ENCODE assay signal across 15 mouse cellular contexts in the genomic region with DNA sequence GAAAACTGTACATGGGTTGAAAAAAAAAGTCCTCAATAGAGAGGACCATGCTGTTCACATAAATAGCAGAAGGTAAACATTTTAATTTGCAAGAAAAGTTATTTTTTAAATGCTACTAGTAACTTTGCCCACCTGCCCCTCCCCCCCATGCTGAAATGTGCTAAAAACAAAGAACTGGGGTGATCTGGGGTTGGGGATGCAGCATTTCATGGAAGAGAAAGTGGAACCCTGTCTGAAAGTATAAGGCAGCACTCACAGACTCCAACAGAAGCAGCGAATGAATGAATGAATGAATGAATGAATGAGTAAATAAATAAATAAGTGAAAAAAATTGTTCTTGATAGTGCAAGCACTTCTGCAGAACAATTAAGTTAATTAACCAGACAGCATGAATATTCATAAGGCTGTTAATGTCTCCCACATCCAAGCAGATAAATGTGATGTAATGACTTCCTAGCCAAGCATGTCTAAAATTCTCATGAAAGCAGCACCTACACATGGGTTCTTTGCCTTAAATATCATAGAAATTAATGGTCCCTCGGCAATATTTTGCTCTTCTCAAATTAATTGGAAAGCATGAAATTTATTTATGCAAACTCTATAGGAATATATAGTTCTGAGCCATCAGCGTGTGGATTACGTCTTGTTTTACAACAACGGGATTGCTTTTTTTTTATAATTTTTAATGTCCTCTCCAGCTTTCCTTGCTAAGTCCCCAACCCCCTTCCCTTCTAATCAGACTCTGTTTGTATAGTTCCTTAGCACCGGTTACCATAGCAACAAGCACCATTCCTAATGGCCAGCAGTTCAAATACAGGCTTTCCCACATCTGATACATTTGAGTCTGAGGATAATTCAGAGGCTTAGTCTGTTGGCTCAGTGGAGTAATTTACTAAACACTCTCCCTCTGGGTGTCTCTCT.
DNase-seq lines count a peak whose midpoint lies in the region; ATAC-seq and TF ChIP-seq lines count a peak whose summit lies in the region.
"Had no signal": no experiment of that assay in that cellular context is flagged by ENCODE, and none has a peak within 500 bp of the region (broad histone marks: within the 10 kb centered on the region; RNA-seq: fewer than 3 reads in every experiment).

No protein-coding gene starts in this region.

- no peaks in the 10 kb centered on the region for H3K27me3 ChIP-seq in forebrain, embryonic 12.5 days
- H3K27me3 ChIP-seq in hindbrain, embryonic 16.5 days (replicated peaks; ENCODE audit: control insufficient read depth, insufficient read depth, low read length): no peaks in the 10 kb centered on the region
- no peaks in the 10 kb centered on the region for H3K27me3 ChIP-seq in neural tube, embryonic 12.5 days (replicated peaks)
- H3K27me3 ChIP-seq: embryonic facial prominence, embryonic 15.5 days had no signal

- peak; percentile 89 for DNase-seq in brain, embryonic 14.5 days (ENCODE audit: low read depth)
- no peak for DNase-seq in testis, postnatal 10 days (ENCODE audit: low spot score)
- no peak for DNase-seq in adrenal gland, postnatal 25 days
- DNase-seq in kidney, postnatal 25 days: no peak
- DNase-seq: cerebellum, adult 9-11 months; lung, postnatal 36 days; thymus, adult 2 months had no signal

- peak; percentile 83 for ATAC-seq in forebrain, embryonic 12.5 days (ENCODE audit: low FRiP score)
- ATAC-seq in hindbrain, embryonic 16.5 days: peak; percentile 82
- peak; percentile 78 for ATAC-seq in neural tube, embryonic 12.5 days (ENCODE audit: low FRiP score, low read depth)

- TF ChIP-seq POLR2A in brain, embryonic 14.5 days (IDR thresholded peaks at IDR 0.05; ENCODE audit: borderline replicate concordance, extremely low read depth, insufficient read depth, insufficient read length, poor library complexity, severe bottlenecking): no peak

- peaks cover 8% of the 10 kb centered on the region for H3K4me1 ChIP-seq in forebrain, embryonic 12.5 days
- H3K4me1 ChIP-seq in hindbrain, embryonic 16.5 days (ENCODE audit: control insufficient read depth, insufficient read depth, low read depth, low read length): no peaks in the 10 kb centered on the region
- H3K4me1 ChIP-seq in neural tube, embryonic 12.5 days: 0 out of 2 replicates have a peak, but pooled peaks cover 5% of the 10 kb centered on the region
- H3K4me1 ChIP-seq: embryonic facial prominence, embryonic 15.5 days; heart, embryonic 10.5 days; limb, embryonic 10.5 days had no signal

- no peak overlapping the region for H3K4me3 ChIP-seq in forebrain, embryonic 12.5 days (replicated peaks)
- H3K4me3 ChIP-seq in hindbrain, embryonic 16.5 days (ENCODE audit: low read length): no peak overlapping the region
- no peak overlapping the region for H3K4me3 ChIP-seq in neural tube, embryonic 12.5 days
- H3K4me3 ChIP-seq: embryonic facial prominence, embryonic 15.5 days; heart, embryonic 10.5 days; limb, embryonic 10.5 days had no signal

- no peaks in the 10 kb centered on the region for H3K9me3 ChIP-seq in forebrain, embryonic 12.5 days
- no peaks in the 10 kb centered on the region for H3K9me3 ChIP-seq in hindbrain, embryonic 16.5 days (ENCODE audit: control insufficient read depth, low read length)
- no peaks in the 10 kb centered on the region for H3K9me3 ChIP-seq in neural tube, embryonic 12.5 days
- H3K9me3 ChIP-seq: embryonic facial prominence, embryonic 15.5 days; heart, embryonic 10.5 days; limb, embryonic 10.5 days had no signal

- H3K9ac ChIP-seq in forebrain, embryonic 12.5 days: no peak overlapping the region
- H3K9ac ChIP-seq in hindbrain, embryonic 16.5 days (ENCODE audit: low read depth, low read length): no peak overlapping the region
- no peak overlapping the region for H3K9ac ChIP-seq in neural tube, embryonic 12.5 days
- H3K9ac ChIP-seq: embryonic facial prominence, embryonic 15.5 days; liver, embryonic 14.5 days had no signal

- H3K27ac ChIP-seq in forebrain, embryonic 12.5 days: no peak overlapping the region
- H3K27ac ChIP-seq in hindbrain, embryonic 16.5 days (ENCODE audit: low read depth, low read length): no peak overlapping the region
- H3K27ac ChIP-seq in neural tube, embryonic 12.5 days: no peak overlapping the region
- H3K27ac ChIP-seq: embryonic facial prominence, embryonic 15.5 days; heart, embryonic 10.5 days; kidney, postnatal 0 days; limb, embryonic 10.5 days; liver, embryonic 14.5 days had no signal

- 61% methylated on average over 6 of the region's 6 CpGs for WGBS in forebrain, embryonic 12.5 days
- 52% methylated on average over 6 of the region's 6 CpGs for WGBS in hindbrain, embryonic 16.5 days
- 69% methylated on average over 6 of the region's 6 CpGs for WGBS in neural tube, embryonic 12.5 days

- H3K4me2 ChIP-seq in forebrain, embryonic 12.5 days: no peak overlapping the region
- no peak overlapping the region for H3K4me2 ChIP-seq in hindbrain, embryonic 16.5 days (ENCODE audit: low read length)
- no peak overlapping the region for H3K4me2 ChIP-seq in neural tube, embryonic 12.5 days (replicated peaks)
- H3K4me2 ChIP-seq: embryonic facial prominence, embryonic 15.5 days had no signal

- no peaks in the 10 kb centered on the region for H3K36me3 ChIP-seq in forebrain, embryonic 12.5 days (replicated peaks)
- H3K36me3 ChIP-seq in hindbrain, embryonic 16.5 days (ENCODE audit: control insufficient read depth, insufficient read depth, low read length): no peaks in the 10 kb centered on the region
- H3K36me3 ChIP-seq in neural tube, embryonic 12.5 days: no peaks in the 10 kb centered on the region
- H3K36me3 ChIP-seq: embryonic facial prominence, embryonic 15.5 days; heart, embryonic 10.5 days; limb, embryonic 10.5 days had no signal

- no peak for TF ChIP-seq CTCF in brain, embryonic 14.5 days (IDR thresholded peaks at IDR 0.05; ENCODE audit: borderline replicate concordance, extremely low read depth, insufficient read depth, insufficient read length)
